Mouse (Mus musculus) kidney, adult 11 months (tissue): ENCODE data around the gene Fgf23.

Source experiments
- DNase-seq: peaks from one replicate; pipeline ENCODE4 v3.0.0; 2022

Fgf23 gene

GRCm38 (mm10) chr6:127072817-127073216, at the start of gene Fgf23:
Fgf23 (plus strand) TSS chr6:127072902.
- DNase-seq = no peak

- no peak for DNase-seq
Measured at GRCm38 (mm10) chr6:127024836-127025235, 47.9 kb upstream of the Fgf23 start.

GRCm38 (mm10) chr6:127034760-127035159, 37.9 kb upstream of the Fgf23 start:
- DNase-seq = no peak

GRCm38 (mm10) chr6:127044909-127045308, 27.8 kb upstream of the Fgf23 start:
- no peak for DNase-seq

GRCm38 (mm10) chr6:127050847-127051246, 21.9 kb upstream of the Fgf23 start:
- DNase-seq = no peak

GRCm38 (mm10) chr6:127056990-127057588, 15.6 kb upstream of the Fgf23 start:
- no peak for DNase-seq

- DNase-seq = no peak
Measured at GRCm38 (mm10) chr6:127059975-127060374, 12.7 kb upstream of the Fgf23 start.

GRCm38 (mm10) chr6:127063915-127064314, 8.8 kb upstream of the Fgf23 start:
- no peak for DNase-seq

- no peak for DNase-seq
Measured at GRCm38 (mm10) chr6:127064815-127065214, 7.9 kb upstream of the Fgf23 start.

GRCm38 (mm10) chr6:127079867-127080731, 7.4 kb downstream of the Fgf23 start:
- DNase-seq = no peak

- DNase-seq = no peak
Measured at GRCm38 (mm10) chr6:127081820-127082219, 9.1 kb downstream of the Fgf23 start.

GRCm38 (mm10) chr6:127086739-127087138, 14.0 kb downstream of the Fgf23 start:
- DNase-seq = no peak

- no peak for DNase-seq
Measured at GRCm38 (mm10) chr6:127094565-127094964, 21.9 kb downstream of the Fgf23 start.

GRCm38 (mm10) chr6:127103506-127104275, 31.0 kb downstream of the Fgf23 start:
- DNase-seq = no peak

GRCm38 (mm10) chr6:127104396-127105029, 31.8 kb downstream of the Fgf23 start:
- no peak for DNase-seq

GRCm38 (mm10) chr6:127105107-127105506, 32.4 kb downstream of the Fgf23 start:
- DNase-seq = no peak

- DNase-seq = no peak
Measured at GRCm38 (mm10) chr6:127106189-127106588, 33.5 kb downstream of the Fgf23 start.

GRCm38 (mm10) chr6:127106726-127107125, 34.0 kb downstream of the Fgf23 start:
- DNase-seq = no peak

- DNase-seq = no peak
Measured at GRCm38 (mm10) chr6:127107413-127107812, 34.7 kb downstream of the Fgf23 start.

GRCm38 (mm10) chr6:127108368-127109060, 35.8 kb downstream of the Fgf23 start:
- no peak for DNase-seq

- DNase-seq = peak; percentile 95
Measured at GRCm38 (mm10) chr6:127109402-127109930, 36.8 kb downstream of the Fgf23 start, which contains the start of gene Tigar. Tigar (minus strand) TSS chr6:127109557.
